Mouse (Mus musculus): ENCODE data around the gene Cntnap5c.

The Cntnap5c gene

DNA sequence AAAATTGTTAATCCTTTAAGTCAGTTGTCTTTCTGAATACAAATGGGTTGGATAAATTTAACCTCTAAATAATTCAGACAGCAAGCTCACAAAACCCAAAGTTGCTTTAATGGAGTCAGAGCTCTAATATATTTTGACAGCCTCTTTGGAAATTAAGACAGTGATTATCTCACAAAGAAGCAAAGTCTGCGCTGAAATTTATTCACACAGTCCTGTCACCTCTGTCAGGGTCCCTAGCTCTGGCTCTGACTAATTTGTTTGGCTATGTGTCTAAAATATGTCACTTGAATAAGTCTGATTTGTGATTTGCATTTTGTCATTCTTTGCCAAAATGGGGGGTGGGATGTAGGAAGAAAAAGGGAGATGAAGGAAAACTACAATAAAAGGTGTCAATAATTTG is 234.0 kb downstream of the Cntnap5c start:
- in situ Hi-C loops (cut with MboI, MseI) = no loop called here

GRCm38 (mm10) chr17:58004491-58004890 is 235.1 kb downstream of the Cntnap5c start:
- in situ Hi-C loops (cut with MboI, MseI) = no loop called here

- in situ Hi-C loops (cut with MboI, MseI) = no loop called here
Observed at GRCm38 (mm10) chr17:58041178-58041577, 271.8 kb downstream of the Cntnap5c start.

GRCm38 (mm10) chr17:58045149-58045548 is 275.8 kb downstream of the Cntnap5c start:
- in situ Hi-C loops (cut with MboI, MseI) = no loop called here

DNA sequence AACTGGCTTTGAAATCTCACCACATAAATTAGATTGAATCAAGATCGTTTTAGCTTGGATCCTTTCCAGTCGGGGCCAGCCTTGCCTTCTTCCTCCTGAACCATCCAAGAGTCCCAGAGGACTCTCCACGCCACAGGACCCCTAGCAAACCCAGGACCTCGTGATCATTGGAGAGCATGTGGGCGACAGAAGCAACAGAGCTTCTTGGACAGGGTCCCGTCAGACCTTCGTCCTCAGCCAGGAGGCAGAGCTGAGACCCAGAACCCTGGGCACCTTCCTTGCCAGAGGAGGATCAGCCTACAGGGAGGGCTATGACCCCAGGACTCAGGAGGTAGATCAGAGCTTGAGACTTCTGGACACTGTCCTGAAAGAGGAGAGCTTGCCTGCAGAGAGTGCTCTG is 300.5 kb downstream of the Cntnap5c start:
- in situ Hi-C loops (cut with MboI, MseI) = no loop called here

GRCm38 (mm10) chr17:58082676-58083075 is 313.3 kb downstream of the Cntnap5c start:
- in situ Hi-C loops (cut with MboI, MseI) = no loop called here

DNA sequence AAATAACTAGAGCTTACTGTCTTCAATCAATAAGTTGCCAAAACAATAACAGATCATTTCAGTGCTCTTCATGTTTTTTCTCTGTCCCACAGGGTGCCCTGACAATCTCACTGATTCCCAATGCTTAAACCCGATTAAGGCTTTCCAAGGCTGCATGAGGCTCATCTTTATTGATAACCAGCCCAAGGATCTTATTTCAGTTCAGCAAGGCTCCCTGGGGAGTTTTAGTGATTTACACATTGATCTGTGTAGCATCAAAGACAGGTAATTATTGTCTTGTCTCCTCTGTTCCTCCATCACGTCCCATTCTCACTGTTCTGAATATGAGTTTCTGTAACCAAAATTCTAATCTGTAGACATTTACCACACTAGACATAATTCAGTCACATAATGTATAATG is 335.1 kb downstream of the Cntnap5c start:
- in situ Hi-C loops (cut with MboI, MseI) = no loop called here

- in situ Hi-C loops (cut with MboI, MseI) = no loop called here
Observed at GRCm38 (mm10) chr17:58107901-58108300, 338.5 kb downstream of the Cntnap5c start.

DNA sequence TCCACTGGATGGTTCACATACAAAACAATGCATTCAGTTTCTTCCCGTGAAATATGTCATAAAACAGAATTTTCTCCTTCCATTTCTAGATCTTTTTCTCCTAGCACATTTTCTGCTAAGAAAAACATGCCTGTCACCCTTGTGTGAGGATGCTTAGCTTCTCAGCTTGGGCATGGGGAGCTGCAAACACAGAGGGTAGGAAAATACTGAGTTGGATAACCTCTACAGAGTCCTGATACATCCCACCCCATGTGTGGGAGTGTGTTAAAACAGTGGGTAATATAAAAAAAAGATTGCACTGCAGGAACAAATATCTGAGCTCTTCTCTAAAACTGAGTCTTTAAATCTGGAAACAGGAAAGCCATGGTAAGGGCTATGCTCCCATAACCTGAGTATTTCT is 339.0 kb downstream of the Cntnap5c start:
- in situ Hi-C loops (cut with MboI, MseI) = no loop called here

GRCm38 (mm10) chr17:58187171-58187570 is 417.8 kb downstream of the Cntnap5c start:
- in situ Hi-C loops (cut with MboI, MseI) = loop anchor here in 1 of 2 experiments (10.0 kb wide), 1 partner anchor 282 kb away; no protein-coding TSS in a partner anchor

- in situ Hi-C loops (cut with MboI, MseI) = no loop called here
Observed at GRCm38 (mm10) chr17:58201148-58201547, 431.8 kb downstream of the Cntnap5c start.

DNA sequence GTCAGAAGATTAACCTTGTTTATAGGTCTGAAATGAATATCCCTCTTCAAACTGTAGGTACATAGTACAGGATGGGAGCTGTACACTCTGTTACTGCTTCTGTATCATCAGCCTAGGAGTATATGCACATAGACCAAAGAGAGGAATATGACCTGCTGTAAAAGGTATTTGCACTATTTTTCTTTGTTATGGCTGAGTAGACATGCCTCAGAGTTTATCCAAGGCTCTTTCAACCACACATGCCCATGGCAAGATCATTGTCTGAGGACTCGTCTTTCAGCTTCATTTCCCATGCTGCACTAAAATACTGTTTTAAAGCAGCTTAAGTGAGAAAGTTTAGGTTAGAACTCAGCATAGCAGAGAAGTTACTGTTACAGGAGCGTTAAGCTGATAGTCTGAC is 498.7 kb downstream of the Cntnap5c start:
- in situ Hi-C loops (cut with MboI, MseI) = no loop called here

DNA sequence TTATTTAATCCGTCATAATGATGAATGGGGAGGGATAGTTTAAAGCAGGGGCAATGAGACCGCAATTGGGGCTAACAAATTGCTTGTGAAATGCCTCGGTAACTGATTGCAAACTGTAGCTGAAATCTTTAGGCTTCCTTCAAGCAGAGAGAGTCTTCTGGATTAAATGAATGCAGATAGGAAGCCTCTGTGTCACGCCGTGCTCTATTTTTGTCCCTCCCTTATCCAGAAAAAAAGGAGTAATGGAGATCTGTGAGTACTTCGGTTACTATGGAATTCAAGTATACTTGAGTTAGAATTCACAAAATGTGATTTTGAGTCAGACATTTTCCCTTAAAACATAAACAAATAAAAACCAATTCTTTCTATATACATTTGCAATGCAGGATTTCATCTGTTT is 581.9 kb downstream of the Cntnap5c start:
- in situ Hi-C loops (cut with MboI, MseI) = no loop called here

GRCm38 (mm10) chr17:58356224-58356623 is 586.9 kb downstream of the Cntnap5c start:
- in situ Hi-C loops (cut with MboI, MseI) = no loop called here

DNA sequence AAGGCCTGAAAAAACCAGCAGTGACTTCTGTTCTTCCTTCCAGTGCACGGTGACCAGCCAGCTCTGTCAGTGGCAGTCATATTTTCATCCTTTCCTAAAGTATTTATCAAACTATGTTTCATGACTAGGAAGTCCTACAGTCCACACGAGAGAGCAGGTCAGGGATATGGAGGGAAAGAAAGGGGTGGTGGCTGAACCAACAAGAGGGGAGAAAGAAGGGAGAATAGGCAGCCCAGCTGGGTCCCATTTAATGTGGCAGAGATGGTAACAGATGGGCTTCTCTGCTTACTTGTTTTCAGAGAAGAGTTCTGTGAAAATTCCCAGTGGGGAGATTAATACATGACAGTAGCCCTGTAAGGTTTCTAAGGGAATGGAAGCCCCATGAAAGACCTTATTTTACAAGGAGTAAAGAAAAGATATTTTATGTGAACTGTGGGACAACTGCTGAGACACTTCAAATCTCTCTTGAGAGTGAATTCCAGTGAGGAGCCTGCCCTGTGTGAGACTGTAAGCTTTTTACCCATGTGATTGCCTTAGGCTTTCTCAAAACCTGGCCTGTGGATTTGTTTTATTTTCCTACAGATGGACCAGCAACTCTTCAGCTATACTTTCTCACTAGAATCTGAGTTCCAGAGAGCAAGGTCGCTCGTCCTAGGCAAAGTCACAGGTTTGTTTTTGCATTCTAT is 594.4 kb downstream of the Cntnap5c start:
- in situ Hi-C loops (cut with MboI, MseI) = no loop called here

DNA sequence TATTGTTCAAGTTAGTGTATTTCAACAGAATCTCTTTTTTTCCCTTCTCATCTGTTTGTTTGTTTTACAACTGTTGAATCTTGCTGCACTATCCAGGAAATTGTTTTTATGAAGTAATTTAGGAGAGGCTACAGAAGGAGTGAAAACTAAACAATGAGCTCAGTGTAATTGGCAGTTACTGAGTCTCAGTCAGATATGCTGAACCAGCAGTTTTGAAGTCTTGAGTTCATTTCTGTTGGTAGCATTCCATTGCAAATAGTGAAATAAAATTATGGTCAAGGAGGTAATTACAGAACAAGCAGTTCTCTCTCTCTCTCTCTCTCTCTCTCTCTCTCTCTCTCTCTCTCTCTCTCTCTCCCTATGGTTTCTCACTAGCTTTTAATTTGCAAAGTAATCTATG is 600.7 kb downstream of the Cntnap5c start:
- in situ Hi-C loops (cut with MboI, MseI) = no loop called here

DNA sequence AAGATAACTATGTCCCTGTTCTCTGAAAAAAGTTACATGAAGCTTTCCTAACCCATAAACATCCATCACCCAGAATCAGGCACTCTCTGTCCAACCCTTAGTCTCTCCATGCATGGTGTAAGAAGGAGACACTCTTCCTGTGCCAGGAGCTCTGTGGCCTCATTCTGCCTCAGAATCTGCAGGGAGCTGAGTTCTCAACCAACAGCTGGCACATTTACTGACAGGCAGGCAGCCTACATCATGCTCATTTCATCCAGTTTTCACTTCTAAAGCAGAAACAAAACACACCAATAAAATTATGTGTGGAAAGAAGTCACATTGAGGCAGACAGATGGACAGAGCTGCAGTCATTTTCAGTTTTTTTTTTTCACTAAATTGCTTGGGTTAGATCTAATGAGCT is 638.4 kb downstream of the Cntnap5c start:
- in situ Hi-C loops (cut with MboI, MseI) = no loop called here

GRCm38 (mm10) chr17:58408756-58409155 is 639.4 kb downstream of the Cntnap5c start:
- in situ Hi-C loops (cut with MboI, MseI) = no loop called here

- in situ Hi-C loops (cut with MboI, MseI) = no loop called here
Observed at GRCm38 (mm10) chr17:58437443-58437842, 668.1 kb downstream of the Cntnap5c start.

Measured in T-helper 17 cell (primary cell).